ENCODE assay signal across 14 mouse cellular contexts in genomic region chr11:74973290-74974157, GRCm38 (mm10).
"Had no signal": no experiment of that assay in that cellular context is flagged by ENCODE, and none has a peak within 500 bp of the region (broad histone marks: within the 10 kb centered on the region; RNA-seq: fewer than 3 reads in every experiment).

No protein-coding gene starts in this region.

- H3K9ac ChIP-seq: liver, embryonic 15.5 days; midbrain, embryonic 15.5 days; neural tube, embryonic 12.5 days had no signal

- H3K27me3 ChIP-seq: liver, embryonic 15.5 days; midbrain, embryonic 15.5 days; neural tube, embryonic 12.5 days had no signal

- H3K4me2 ChIP-seq: liver, embryonic 11.5 days; liver, embryonic 15.5 days; midbrain, embryonic 11.5 days; midbrain, embryonic 15.5 days; neural tube, embryonic 12.5 days had no signal

- H3K27ac ChIP-seq: left cerebral cortex, adult 2 months; limb, embryonic 10.5 days; liver, embryonic 15.5 days; midbrain, embryonic 15.5 days; neural tube, embryonic 12.5 days had no signal

- ATAC-seq: lung, postnatal 0 days; midbrain, embryonic 15.5 days had no signal

- H3K4me1 ChIP-seq: limb, embryonic 10.5 days; liver, embryonic 15.5 days; midbrain, embryonic 15.5 days; neural tube, embryonic 12.5 days had no signal

- H3K4me3 ChIP-seq: left cerebral cortex, adult 2 months; limb, embryonic 10.5 days; liver, embryonic 15.5 days; midbrain, embryonic 15.5 days; neural tube, embryonic 12.5 days had no signal

- H3K36me3 ChIP-seq: midbrain, embryonic 15.5 days had no signal

- DNase-seq: kidney, postnatal 14 days; lung, adult 2 months; lung, postnatal 36 days; right cerebral cortex, postnatal 4 days; spleen, adult 18-20 months; thymus, postnatal 36 days had no signal

- H3K9me3 ChIP-seq: limb, embryonic 10.5 days; liver, embryonic 15.5 days; midbrain, embryonic 15.5 days; neural tube, embryonic 12.5 days had no signal
